Mouse (Mus musculus) erythroblast, embryonic 14.5 days (primary cell): Measurements from ENCODE around the gene Kcnk12. TPM values are rescaled to one million over a fixed set of nuclear protein-coding genes. Genes with fewer than 3 reads are reported as not detected.

Experiments used
- H3K27me3 ChIP-seq: 2 replicates; pipeline ENCODE4 v1.6.1; 2012; ENCODE audit warnings: inconsistent platforms; ENCODE audit not compliant: control insufficient read depth
- H3K36me3 ChIP-seq: 2 replicates; pipeline ENCODE4 v1.6.1; 2012; ENCODE audit warnings: mild to moderate bottlenecking, inconsistent platforms; ENCODE audit not compliant: control insufficient read depth
- H3K4me1 ChIP-seq: 2 replicates; pipeline ENCODE4 v1.6.1; 2012; ENCODE audit warnings: inconsistent platforms; ENCODE audit not compliant: control insufficient read depth
- H3K4me3 ChIP-seq: replicated peaks from 2 replicates; pipeline ENCODE3; 2012; ENCODE audit warnings: moderate library complexity, mild to moderate bottlenecking, inconsistent platforms
- H3K9me3 ChIP-seq: 2 replicates; pipeline ENCODE4 v1.6.1; 2012; ENCODE audit warnings: low read length, inconsistent platforms, mixed read lengths; ENCODE audit not compliant: control insufficient read depth
- GATA1 ChIP-seq: IDR thresholded peaks from 2 replicates; pipeline ENCODE4 v1.6.1; 2012; ENCODE audit warnings: low read length, inconsistent platforms, mixed read lengths
- TAL1 ChIP-seq: IDR thresholded peaks from 3 replicates; pipeline ENCODE4 v1.6.1; 2012; ENCODE audit warnings: low read length, inconsistent platforms, mixed read lengths
- polyA plus RNA-seq: library from polyadenylated mRNA; stranded (reverse); fragments of >175 nt; gene quantifications from 2 replicates; pipeline ENCODE4 v1.2.3, GENCODE M21; 2012

Gene Kcnk12
- polyA plus RNA-seq, 1 experiment: 0.05 TPM

DNA sequence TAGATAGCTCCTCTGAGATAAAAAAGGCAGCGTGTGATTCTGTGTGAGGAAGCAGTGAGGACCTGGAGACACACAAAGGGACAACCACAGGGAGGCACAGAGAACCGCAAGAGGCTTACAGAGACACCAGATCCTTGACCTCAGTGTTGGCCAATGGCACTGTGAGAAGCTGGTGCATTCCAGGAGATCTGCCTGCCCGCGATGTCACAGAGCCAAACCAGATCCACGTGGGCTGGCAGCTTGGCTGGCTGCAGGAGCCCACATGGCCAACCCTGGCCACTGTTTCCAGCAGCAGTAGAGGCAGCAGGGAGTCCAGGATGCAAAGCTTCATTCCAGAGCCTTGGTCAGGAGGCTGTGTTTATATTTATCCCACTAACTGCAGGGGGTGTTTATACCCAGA is 27.0 kb downstream of the Kcnk12 start:
- no peak overlapping the region for H3K4me3 ChIP-seq
- TF ChIP-seq GATA1 (no peak), TAL1 (no peak)
- H3K9me3 ChIP-seq: no peaks in the 10 kb centered on the region
- H3K4me1 ChIP-seq: no peaks in the 10 kb centered on the region
- no peaks in the 10 kb centered on the region for H3K27me3 ChIP-seq
- no peaks in the 10 kb centered on the region for H3K36me3 ChIP-seq

DNA sequence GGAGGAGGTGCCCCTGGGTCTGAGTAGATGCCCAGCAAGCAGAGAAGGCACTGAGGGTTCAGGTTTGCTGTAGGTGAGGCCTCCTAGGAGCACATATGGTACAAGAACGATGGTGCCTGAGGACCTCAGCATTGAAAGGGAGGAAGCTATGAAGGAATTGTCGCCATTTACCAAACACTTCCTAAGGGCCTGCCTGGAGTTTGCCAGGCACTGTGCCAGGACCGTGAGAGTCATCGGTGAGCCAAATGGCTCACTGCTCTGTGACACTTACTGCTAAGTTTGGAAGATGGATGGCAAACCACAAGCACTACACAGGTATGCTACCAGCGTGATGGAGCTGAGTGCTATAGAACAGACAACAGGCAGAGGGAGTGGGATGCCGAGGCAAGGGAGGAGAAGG is 30.9 kb downstream of the Kcnk12 start:
- H3K36me3 ChIP-seq: no peaks in the 10 kb centered on the region
- no peaks in the 10 kb centered on the region for H3K9me3 ChIP-seq
- H3K27me3 ChIP-seq: no peaks in the 10 kb centered on the region
- H3K4me1 ChIP-seq: no peaks in the 10 kb centered on the region
- TF ChIP-seq TAL1: no peak
- no peak for TF ChIP-seq GATA1
- H3K4me3 ChIP-seq: no peak overlapping the region

DNA sequence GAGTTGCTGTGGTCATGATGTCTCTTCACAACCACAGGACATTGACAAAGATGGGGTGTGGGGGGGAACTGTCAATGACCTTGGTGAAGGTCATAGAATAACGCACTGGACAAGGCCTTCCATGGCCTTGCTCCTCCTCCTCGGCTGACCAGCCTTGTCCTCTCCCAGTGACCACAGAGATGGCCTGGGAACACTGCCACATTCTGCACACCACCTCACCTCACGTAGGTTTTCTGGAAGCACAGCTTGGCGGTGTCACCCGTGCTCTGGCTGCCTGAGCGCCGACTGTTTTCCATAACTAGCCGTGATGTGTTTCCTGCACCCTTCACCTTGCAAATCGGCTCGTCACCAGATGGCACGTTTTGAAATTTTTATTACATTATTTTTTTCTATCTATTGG is 32.8 kb downstream of the Kcnk12 start:
- TF ChIP-seq GATA1: no peak
- no peak for TF ChIP-seq TAL1
- Histone ChIP-seq H3K4me3 (no peak overlapping the region), H3K36me3 (no peaks in the 10 kb centered on the region), H3K9me3 (no peaks in the 10 kb centered on the region), H3K4me1 (no peaks in the 10 kb centered on the region), H3K27me3 (no peaks in the 10 kb centered on the region)

DNA sequence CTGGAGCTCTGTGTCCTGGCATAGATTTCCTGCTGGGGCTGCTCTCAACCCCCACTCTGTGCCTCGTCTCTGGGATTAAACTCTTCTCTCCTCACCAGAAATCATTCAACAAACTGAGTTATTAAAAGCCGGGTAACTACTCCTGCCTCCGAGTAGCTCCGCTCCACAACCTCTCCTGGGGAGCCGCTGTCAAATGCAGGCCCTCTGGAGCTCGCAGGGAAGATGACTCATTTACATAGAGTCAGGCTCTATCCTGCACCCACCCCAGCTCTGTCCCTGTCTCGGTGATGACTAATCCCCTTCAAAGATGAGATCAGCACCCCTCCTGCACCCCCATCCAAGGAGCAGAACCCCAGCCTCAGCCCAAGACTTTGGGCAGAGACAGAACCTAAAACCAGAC is 34.6 kb downstream of the Kcnk12 start:
- Histone ChIP-seq H3K9me3 (no peaks in the 10 kb centered on the region), H3K36me3 (no peaks in the 10 kb centered on the region), H3K4me1 (no peaks in the 10 kb centered on the region), H3K4me3 (no peak overlapping the region), H3K27me3 (no peaks in the 10 kb centered on the region)
- TF ChIP-seq TAL1: no peak
- TF ChIP-seq GATA1: no peak

DNA sequence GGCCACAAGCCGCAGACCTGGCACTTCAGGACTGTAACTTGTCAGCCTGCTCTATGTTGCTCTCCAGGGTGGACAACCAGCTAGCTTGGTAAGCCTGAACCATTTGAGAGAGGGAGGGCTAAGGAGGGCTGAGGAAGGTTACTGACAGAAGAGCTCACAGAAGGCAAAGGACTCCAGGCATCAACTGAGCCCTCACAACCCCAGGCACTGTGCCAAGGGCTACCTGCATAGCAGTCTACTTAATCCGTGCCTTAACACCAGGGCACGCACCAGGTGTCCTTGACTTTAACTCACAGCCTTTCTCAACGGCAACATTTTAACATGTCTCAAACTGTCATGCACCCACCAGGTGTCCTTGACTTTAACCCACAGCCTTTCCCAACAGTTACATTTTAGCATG is 37.5 kb downstream of the Kcnk12 start:
- H3K27me3 ChIP-seq: no peaks in the 10 kb centered on the region
- no peaks in the 10 kb centered on the region for H3K36me3 ChIP-seq
- no peak for TF ChIP-seq GATA1
- TF ChIP-seq TAL1: no peak
- H3K4me3 ChIP-seq: no peak overlapping the region
- H3K9me3 ChIP-seq: no peaks in the 10 kb centered on the region
- no peaks in the 10 kb centered on the region for H3K4me1 ChIP-seq

DNA sequence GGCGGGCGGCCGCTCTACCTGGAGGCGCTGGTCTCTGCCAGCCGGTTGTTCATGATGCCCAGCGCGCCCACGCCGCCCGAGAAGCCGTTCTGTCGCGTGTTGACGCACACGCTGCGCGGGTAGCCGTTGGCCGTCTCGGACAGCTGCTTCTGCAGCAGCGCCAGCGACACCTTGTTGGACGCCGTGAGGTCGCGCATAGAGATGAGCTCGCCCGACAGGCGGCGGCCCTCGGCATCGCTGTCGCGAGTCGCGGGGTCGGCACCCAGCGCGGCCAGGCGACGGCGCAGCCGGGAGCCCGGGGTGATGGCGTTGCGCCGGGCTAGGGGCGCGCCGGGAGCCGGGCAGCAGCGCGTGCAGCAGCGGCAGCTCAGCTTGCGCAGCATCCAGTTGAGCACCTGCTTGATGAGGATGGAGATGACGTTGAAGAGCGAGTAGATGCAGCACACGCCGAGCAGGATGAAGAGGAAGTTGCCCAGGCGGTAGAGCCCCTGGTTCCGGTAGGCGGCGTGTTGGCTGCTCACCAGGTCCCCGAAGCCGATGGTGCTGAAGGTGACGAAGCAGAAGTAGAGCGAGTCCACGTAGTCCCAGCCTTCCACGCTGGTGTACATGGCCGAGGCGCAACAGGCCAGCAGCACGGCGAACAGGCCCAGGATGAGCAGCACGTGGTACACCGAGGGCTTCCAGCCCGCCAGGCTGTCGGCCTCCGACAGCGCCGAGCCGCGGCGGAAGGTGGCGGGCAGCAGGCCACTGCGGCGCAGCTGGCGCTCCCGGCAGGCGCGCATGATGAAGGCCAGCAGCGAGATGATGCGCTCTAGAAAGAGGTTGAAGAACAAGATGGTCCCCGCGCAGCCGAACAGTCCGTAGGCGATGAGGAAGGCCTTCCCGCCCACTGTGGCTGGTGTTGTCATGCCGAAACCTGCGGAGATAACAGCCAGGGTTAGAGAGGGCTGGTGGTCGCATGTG is 51.6 kb downstream of the Kcnk12 start:
- Histone ChIP-seq H3K9me3 (peaks cover 17% of the 10 kb centered on the region; the same call in 1 of the 2 replicates), H3K4me3 (peak overlapping the region; percentile 40), H3K4me1 (peaks cover 2% of the 10 kb centered on the region), H3K36me3 (no peaks in the 10 kb centered on the region), H3K27me3 (peaks cover 48% of the 10 kb centered on the region)
- TF ChIP-seq GATA1 (no peak), TAL1 (no peak)

DNA sequence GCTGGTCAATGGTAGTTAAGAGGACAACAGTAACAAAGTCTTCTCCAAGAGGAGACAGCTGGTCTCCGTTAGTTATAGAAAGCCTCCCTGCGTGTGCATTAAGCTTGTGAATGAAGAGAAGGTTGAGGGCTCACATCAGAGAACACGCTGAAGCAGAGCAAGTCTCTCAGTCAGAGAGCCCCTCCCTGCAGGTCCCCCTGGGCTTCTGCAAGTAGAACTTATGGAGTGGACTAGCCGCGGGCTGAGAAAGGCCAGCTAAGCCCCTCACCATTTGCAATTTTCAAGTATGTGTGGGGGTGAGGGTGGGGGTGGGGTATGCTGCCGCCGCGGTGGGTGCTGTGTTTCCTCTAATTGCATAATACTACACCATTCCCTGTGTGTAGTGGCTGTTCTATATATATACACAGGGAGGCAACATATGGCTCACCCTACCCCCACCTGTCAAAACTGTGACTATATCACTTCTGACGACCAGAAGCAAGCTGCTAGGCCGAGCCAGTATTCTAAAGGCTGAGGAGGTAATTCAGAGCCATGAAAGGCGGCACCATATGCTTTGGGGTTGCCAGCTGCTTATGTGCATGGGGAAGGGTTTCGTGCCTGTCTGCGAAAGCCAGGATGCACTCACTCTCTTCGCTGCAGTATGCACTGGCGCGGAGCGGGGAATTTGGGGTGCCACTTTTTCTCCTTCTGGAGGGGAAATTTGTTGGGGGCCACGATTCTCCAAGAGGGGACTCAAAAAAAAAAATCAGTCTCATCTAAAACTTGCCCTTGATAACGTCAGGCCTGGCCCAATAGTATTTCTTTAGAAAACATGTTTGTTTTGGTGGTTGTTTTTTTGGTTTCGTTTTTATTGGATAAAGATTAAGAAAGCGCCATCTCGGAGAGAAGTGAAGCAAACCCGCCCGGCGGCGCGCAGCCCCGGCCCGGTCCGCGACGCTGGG is 52.5 kb downstream of the Kcnk12 start:
- TF ChIP-seq GATA1 (no peak), TAL1 (no peak)
- Histone ChIP-seq H3K36me3 (no peaks in the 10 kb centered on the region), H3K4me1 (peaks cover 2% of the 10 kb centered on the region), H3K27me3 (peaks cover 48% of the 10 kb centered on the region), H3K4me3 (peak overlapping the region; percentile 40), H3K9me3 (peaks cover 17% of the 10 kb centered on the region; the same call in 1 of the 2 replicates)

DNA sequence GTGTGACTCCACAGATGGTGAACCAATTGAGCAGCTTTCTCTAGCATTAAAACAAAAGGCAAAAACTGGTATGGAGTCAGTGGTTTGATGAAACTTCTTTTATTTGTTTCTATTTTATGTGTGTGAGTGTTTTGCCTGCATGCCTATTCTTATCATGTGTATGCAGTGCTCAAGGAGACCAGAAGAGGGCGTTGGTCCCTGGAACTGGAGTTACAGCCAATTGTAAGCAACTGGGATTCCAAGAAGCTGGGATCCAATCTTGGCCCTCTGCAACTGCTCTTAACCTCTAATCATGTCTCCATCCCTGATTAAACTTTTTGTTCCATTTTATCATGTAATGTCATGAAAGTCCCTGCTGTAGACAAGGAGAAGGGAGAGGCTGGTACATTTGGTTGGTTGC is 58.0 kb downstream of the Kcnk12 start:
- H3K27me3 ChIP-seq: peaks cover 13% of the 10 kb centered on the region
- no peaks in the 10 kb centered on the region for H3K36me3 ChIP-seq
- no peaks in the 10 kb centered on the region for H3K4me1 ChIP-seq
- H3K9me3 ChIP-seq: 0 out of 2 replicates have a peak, but pooled peaks cover 2% of the 10 kb centered on the region
- no peak overlapping the region for H3K4me3 ChIP-seq
- TF ChIP-seq GATA1 (no peak), TAL1 (no peak)

DNA sequence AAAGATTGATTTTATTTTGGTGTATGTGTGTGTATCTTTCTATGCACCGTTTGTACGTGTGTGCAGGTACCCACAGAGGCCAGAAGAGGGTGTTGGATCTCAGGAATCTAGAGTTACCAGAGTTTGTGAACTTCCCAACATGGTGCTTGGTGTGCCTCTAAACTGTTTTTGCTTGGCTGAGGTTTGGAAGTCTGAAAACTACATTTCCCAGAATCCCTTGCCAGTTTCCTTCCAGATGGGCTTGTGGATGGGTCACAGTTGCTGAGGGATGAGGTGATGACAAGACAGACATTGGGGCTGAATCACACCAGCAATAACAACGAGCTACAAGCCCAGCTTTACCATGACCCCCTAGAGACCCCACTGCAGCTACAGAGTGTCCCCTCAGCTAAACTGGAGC is 60.6 kb downstream of the Kcnk12 start:
- H3K4me1 ChIP-seq: no peaks in the 10 kb centered on the region
- H3K4me3 ChIP-seq: no peak overlapping the region
- TF ChIP-seq TAL1 (no peak), GATA1 (no peak)
- no peaks in the 10 kb centered on the region for H3K27me3 ChIP-seq
- no peaks in the 10 kb centered on the region for H3K36me3 ChIP-seq
- 0 out of 2 replicates have a peak, but pooled peaks cover 3% of the 10 kb centered on the region for H3K9me3 ChIP-seq
